Mouse (Mus musculus) retina, adult 2 months (tissue): Measurements from ENCODE around the gene Scoc.

Source experiments
- DNase-seq: peaks from one replicate; pipeline ENCODE4 v3.0.0-alpha.2; 2012; ENCODE audit warnings: low read depth, low spot score

Scoc gene

GRCm38 (mm10) chr8:83405548-83405947 lies 52.6 kb downstream of the Scoc start:
- DNase-seq: no peak

DNA sequence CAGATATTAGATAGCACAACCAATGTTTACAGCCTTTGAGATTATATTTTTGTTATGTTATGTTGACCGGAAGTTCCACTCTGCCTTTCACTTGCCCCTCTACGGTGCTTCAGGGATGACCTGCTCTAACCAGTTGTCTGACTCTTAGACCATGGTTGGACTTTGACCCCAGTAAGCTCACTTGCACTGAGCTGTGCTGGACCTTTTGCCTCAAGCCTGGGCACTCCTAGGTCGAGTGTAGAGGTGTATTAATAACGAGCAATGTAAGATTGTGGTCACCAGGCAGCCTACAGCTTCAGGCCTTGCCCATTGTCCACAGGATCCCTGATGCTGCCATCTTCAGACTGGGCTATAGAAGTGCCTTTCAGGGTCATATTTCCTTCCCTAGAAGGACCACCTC lies 60.5 kb downstream of the Scoc start:
- DNase-seq: no peak

- no peak for DNase-seq
Measured at GRCm38 (mm10) chr8:83396680-83397079, 61.5 kb downstream of the Scoc start.

DNA sequence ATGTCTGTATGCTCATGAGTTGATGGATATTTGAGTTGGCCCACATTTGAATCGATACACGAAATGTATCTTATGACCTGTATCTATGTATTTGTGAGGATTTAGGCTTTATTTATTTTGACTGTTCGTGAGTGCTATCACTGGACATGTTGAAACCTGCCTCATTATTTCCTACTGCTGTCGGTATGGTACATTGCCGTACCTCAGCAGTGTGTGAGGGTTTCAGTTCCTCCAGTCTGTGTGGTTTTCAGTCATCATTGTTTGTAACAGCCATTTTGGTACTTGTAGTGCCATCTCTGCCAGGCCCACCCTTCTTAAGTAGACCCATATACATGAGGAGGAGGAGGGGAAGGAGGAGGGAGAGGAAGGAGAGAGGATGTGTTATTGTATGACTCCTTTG lies 63.9 kb downstream of the Scoc start:
- no peak for DNase-seq

GRCm38 (mm10) chr8:83392521-83392920 lies 65.7 kb downstream of the Scoc start:
- no peak for DNase-seq

GRCm38 (mm10) chr8:83390006-83390701 lies 68.0 kb downstream of the Scoc start:
- DNase-seq: no peak

DNA sequence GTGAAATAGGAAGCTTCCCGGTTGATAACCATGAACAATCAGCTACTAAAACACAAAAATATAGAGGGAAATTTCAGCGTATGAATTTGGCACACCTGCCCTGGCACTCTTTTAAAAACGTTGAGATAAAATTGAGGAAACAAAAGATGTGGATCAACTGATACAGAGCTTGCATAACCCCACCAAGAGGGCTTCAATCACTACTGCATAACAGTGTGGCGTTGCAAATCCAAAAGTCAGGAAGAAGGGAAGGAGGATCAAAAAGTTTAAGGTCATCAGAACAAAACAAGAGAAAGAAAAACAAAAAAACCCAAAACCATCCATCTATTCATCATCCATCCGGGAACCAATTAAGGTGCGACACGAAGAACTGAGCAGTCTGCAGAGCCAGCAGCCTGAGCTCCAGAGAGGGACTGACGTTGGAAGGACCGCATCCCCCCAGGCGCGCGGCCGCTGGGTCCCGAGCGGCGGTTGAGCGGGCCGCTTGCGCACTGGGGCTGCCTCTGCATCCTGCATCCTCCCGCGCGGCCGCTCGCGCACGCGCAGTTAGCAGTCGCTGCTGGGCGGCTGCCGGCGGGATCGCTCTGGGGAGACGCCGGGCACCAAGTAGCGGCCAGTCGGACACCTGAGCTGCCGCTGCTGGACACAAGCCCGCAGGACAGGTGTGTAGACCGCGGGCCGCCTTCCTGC lies 68.7 kb downstream of the Scoc start, which contains the start of gene Clgn:
TSS of gene Clgn (plus strand) at position 552 of the 690 bp plus-strand sequence.
- DNase-seq: peak; percentile 42

- no peak for DNase-seq
Measured at GRCm38 (mm10) chr8:83382850-83383249, 75.3 kb downstream of the Scoc start.

GRCm38 (mm10) chr8:83381016-83381415 lies 77.2 kb downstream of the Scoc start:
- no peak for DNase-seq

DNA sequence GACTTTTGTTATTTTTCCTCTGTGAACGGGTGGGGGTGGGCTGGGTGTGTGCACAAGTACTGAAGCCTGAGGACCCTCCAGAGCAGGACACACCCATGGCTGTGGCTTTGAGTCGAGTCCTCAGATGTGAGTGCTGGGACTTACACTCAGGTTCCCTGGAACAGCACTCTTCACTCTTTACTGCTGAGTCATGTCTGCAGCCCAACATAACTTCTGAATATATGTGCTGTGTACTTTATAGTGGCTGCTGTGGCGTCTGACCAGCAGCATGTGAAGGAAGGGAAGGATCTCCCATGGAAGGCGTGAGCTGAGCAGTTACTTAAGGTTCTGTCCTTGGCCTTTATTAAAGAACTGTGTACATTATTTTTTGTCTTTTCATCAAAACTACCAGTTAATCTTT lies 78.0 kb downstream of the Scoc start:
- DNase-seq: no peak
